Mouse (Mus musculus) megakaryocyte, embryonic 14.5 days (primary cell): ENCODE data around the gene Hoxb4.

Source experiments
- FLI1 ChIP-seq: IDR thresholded peaks from 2 replicates; pipeline ENCODE4 v1.6.1; 2012; ENCODE audit warnings: low read length, inconsistent platforms, mixed read lengths
- GATA1 ChIP-seq: IDR thresholded peaks from 3 replicates; pipeline ENCODE4 v1.6.1; 2012; ENCODE audit warnings: mixed read lengths, low read length, inconsistent platforms, borderline replicate concordance

- TF ChIP-seq GATA1 (no peak), FLI1 (no peak)
Observed at GRCm38 (mm10) chr11:96297428-96297827, 20.6 kb upstream of the Hoxb4 start.
